In the genomic region with DNA sequence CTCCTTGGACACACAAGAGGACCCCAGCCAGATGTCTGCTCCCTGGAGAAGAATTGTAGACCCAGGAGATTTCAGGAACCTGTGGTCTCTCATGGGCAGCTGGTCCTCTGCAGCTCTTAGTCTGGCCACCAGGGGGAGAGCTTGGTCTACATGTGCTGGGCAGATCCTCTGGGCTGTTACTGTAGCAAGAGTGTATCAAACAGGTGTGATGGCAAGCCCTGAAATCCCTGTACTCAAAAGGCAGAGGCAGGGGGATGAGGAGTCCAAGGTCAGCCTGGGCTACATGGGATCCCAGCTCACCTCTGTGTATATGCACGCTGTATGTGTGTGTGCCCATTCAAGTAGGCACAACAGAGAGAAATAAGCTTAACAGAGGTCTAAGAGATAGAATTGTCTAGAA, we compare ENCODE assay signal across 8 mouse cellular contexts. TPM values are rescaled to one million over a fixed set of nuclear protein-coding genes. Genes with fewer than 3 reads are reported as not detected.
DNase-seq lines count a peak whose midpoint lies in the region; ATAC-seq and TF ChIP-seq lines count a peak whose summit lies in the region.

No protein-coding gene starts in this region.

- H3K4me1 ChIP-seq in E14TG2a.4 (replicated peaks; ENCODE audit: low read depth, low read length), result no peaks in the 10 kb centered on the region
- H3K4me1 ChIP-seq in forebrain, embryonic 13.5 days, result peaks cover 15% of the 10 kb centered on the region
- peaks cover 44% of the 10 kb centered on the region for H3K4me1 ChIP-seq in heart, postnatal 0 days (ENCODE audit: control insufficient read depth, insufficient read depth)
- H3K4me1 ChIP-seq in lung, embryonic 14.5 days (ENCODE audit: insufficient read depth), result peaks cover 47% of the 10 kb centered on the region

- H3K27me3 ChIP-seq in E14TG2a.4 (ENCODE audit: insufficient read depth, low read length), result no peaks in the 10 kb centered on the region
- no peaks in the 10 kb centered on the region for H3K27me3 ChIP-seq in forebrain, embryonic 13.5 days
- no peaks in the 10 kb centered on the region for H3K27me3 ChIP-seq in heart, postnatal 0 days (ENCODE audit: control insufficient read depth, insufficient read depth, low read length)
- no peaks in the 10 kb centered on the region for H3K27me3 ChIP-seq in lung, embryonic 14.5 days (ENCODE audit: insufficient read depth, low read length)

- no peaks in the 10 kb centered on the region for H3K36me3 ChIP-seq in E14TG2a.4 (ENCODE audit: insufficient read depth, low read length)
- no peaks in the 10 kb centered on the region for H3K36me3 ChIP-seq in forebrain, embryonic 13.5 days (ENCODE audit: poor library complexity, severe bottlenecking)
- no peaks in the 10 kb centered on the region for H3K36me3 ChIP-seq in heart, postnatal 0 days (replicated peaks; ENCODE audit: control insufficient read depth, insufficient read depth, low read length)
- H3K36me3 ChIP-seq in lung, embryonic 14.5 days (ENCODE audit: insufficient read depth), result peaks cover 4% of the 10 kb centered on the region; the same call in 1 of the 2 replicates

- TF ChIP-seq EP300 in heart, postnatal 0 days (IDR thresholded peaks at IDR 0.05; ENCODE audit: low read depth), result no peak

- DNase-seq in brain, embryonic 18.5 days (ENCODE audit: low read depth, low spot score), result peak; percentile 26
- DNase-seq in heart, postnatal 0 days (ENCODE audit: low spot score), result peak; percentile 65
- peak; percentile 33 for DNase-seq in large intestine, adult 2 months (ENCODE audit: low read depth, low spot score)
- peak; percentile 89 for DNase-seq in lung, embryonic 14.5 days
- DNase-seq in retina, adult 2 months (ENCODE audit: low read depth, low spot score), result peak; percentile 16
- DNase-seq in thymus, postnatal 36 days, result peak; percentile 52 to 57

- H3K4me2 ChIP-seq in forebrain, embryonic 13.5 days, result no peak overlapping the region
- H3K4me2 ChIP-seq in heart, postnatal 0 days (ENCODE audit: low read depth, low read length), result no peak overlapping the region
- no peak overlapping the region for H3K4me2 ChIP-seq in lung, embryonic 14.5 days

- H3K27ac ChIP-seq in forebrain, embryonic 13.5 days, result no peak overlapping the region
- 0 out of 2 replicates have a peak overlapping the region, but pooled peaks have one; percentile 21 for H3K27ac ChIP-seq in heart, postnatal 0 days (ENCODE audit: low read depth)
- H3K27ac ChIP-seq in lung, embryonic 14.5 days (ENCODE audit: low read depth), result no peak overlapping the region

- peak; percentile 80 for ATAC-seq in forebrain, embryonic 13.5 days
- peak; percentile 45 for ATAC-seq in heart, postnatal 0 days (ENCODE audit: insufficient read depth, low read depth)
- 0 out of 2 replicates have a peak, but pooled peaks have one; percentile 26 for ATAC-seq in lung, embryonic 14.5 days (ENCODE audit: insufficient read depth)

- WGBS in forebrain, embryonic 13.5 days, result 59% methylated on average over 1 of the region's 1 CpGs
- 73% methylated on average over 1 of the region's 1 CpGs for WGBS in heart, postnatal 0 days
- 86% methylated on average over 1 of the region's 1 CpGs for WGBS in large intestine, adult 2 months
- 66% methylated on average over 1 of the region's 1 CpGs for WGBS in lung, embryonic 14.5 days

- H3K9ac ChIP-seq in forebrain, embryonic 13.5 days, result no peak overlapping the region
- H3K9ac ChIP-seq in heart, postnatal 0 days (replicated peaks; ENCODE audit: low read depth, low read length), result no peak overlapping the region
- H3K9ac ChIP-seq in lung, embryonic 14.5 days, result no peak overlapping the region

- H3K4me3 ChIP-seq in E14TG2a.4 (replicated peaks; ENCODE audit: low read length), result no peak overlapping the region
- H3K4me3 ChIP-seq in forebrain, embryonic 13.5 days, result no peak overlapping the region
- no peak overlapping the region for H3K4me3 ChIP-seq in heart, postnatal 0 days (ENCODE audit: low read depth, low read length)
- H3K4me3 ChIP-seq in lung, embryonic 14.5 days (ENCODE audit: low read depth, low read length), result no peak overlapping the region

- TF ChIP-seq CTCF in E14TG2a.4 (conservative IDR thresholded peaks at IDR 0.05; ENCODE audit: low read length), result peak; percentile 88
- TF ChIP-seq CTCF in heart, postnatal 0 days (IDR thresholded peaks at IDR 0.05; ENCODE audit: low read depth), result peak; percentile 96
- peak; percentile 99 for TF ChIP-seq CTCF in lung, embryonic 14.5 days (IDR thresholded peaks at IDR 0.05; ENCODE audit: low read depth)

- H3K9me3 ChIP-seq in E14TG2a.4 (ENCODE audit: low read length), result no peaks in the 10 kb centered on the region
- H3K9me3 ChIP-seq in forebrain, embryonic 13.5 days (replicated peaks), result no peaks in the 10 kb centered on the region
- no peaks in the 10 kb centered on the region for H3K9me3 ChIP-seq in heart, postnatal 0 days (replicated peaks; ENCODE audit: control insufficient read depth, low read length)
- H3K9me3 ChIP-seq in lung, embryonic 14.5 days (ENCODE audit: low read depth, low read length), result no peaks in the 10 kb centered on the region

RNA-seq across cellular contexts. Expression of gene Col4a2, which starts 59.0 kb away (rescaled TPM):
- polyA plus RNA-seq in forebrain, embryonic 13.5 days (2015; fragmentation: Nextera tagmentation; extraction: Ambion mirVana), result 21.7 and 24.0 TPM in 2 replicates
- 315 and 329 TPM in 2 replicates for total RNA-seq in heart, postnatal 0 days (2014; rRNA removed; ENCODE audit: low replicate concordance)
- polyA plus RNA-seq in heart, postnatal 0 days (2015; fragmentation: Nextera tagmentation; extraction: Ambion mirVana), result 87.7 and 98.5 TPM in 2 replicates
- polyA plus RNA-seq in large intestine, adult 2 months (2012; rRNA removed), result 29.8 and 41.9 TPM in 2 replicates
- 103 and 111 TPM in 2 replicates for polyA plus RNA-seq in lung, embryonic 14.5 days (2014; fragmentation: Nextera tagmentation; extraction: Ambion mirVana)

RNA-seq across cellular contexts. Expression of gene Col4a1, which starts 59.1 kb away (rescaled TPM):
- polyA plus RNA-seq in forebrain, embryonic 13.5 days (2015; fragmentation: Nextera tagmentation; extraction: Ambion mirVana), result 50.8 and 53.5 TPM in 2 replicates
- total RNA-seq in heart, postnatal 0 days (2014; rRNA removed; ENCODE audit: low replicate concordance), result 921 and 1,061 TPM in 2 replicates
- 163 and 191 TPM in 2 replicates for polyA plus RNA-seq in heart, postnatal 0 days (2015; fragmentation: Nextera tagmentation; extraction: Ambion mirVana)
- 75.3 and 129 TPM in 2 replicates for polyA plus RNA-seq in large intestine, adult 2 months (2012; rRNA removed)
- polyA plus RNA-seq in lung, embryonic 14.5 days (2014; fragmentation: Nextera tagmentation; extraction: Ambion mirVana), result 372 and 389 TPM in 2 replicates

Comparison
In these comparisons a context has a peak if more than half of its experiments do, and no peak if none do; other contexts are left out.
1. DNase-seq: peak in every context shown above with its lines; median percentile 89 in lung, embryonic 14.5 days; 65 in heart, postnatal 0 days; 54 in thymus, postnatal 36 days; 33 in large intestine, adult 2 months; 26 in brain, embryonic 18.5 days; 16 in retina, adult 2 months.
2. ATAC-seq: peak in every context shown above with its lines; median percentile 80 in forebrain, embryonic 13.5 days; 45 in heart, postnatal 0 days; 26 in lung, embryonic 14.5 days.